Mouse (Mus musculus) midbrain, postnatal 0 days (tissue): ENCODE results near the gene Art4. TPM values are rescaled to one million over a fixed set of nuclear protein-coding genes. Genes with fewer than 3 reads are reported as not detected.

ENCODE experiments used
- ATAC-seq: fragments of 200-750 bp; cut with Nextera tagmentation; 2 replicates; pipeline ENCODE4 v1.8.0; 2017; ENCODE audit warnings: moderate number of reproducible peaks, mild to moderate bottlenecking, moderate TSS enrichment, moderate library complexity; ENCODE audit not compliant: low FRiP score
- DNase-seq: peaks from one replicate; pipeline ENCODE4 v3.0.0-alpha.2; 2015; ENCODE audit warnings: low spot score
- H3K27ac ChIP-seq: fragments of 300-500 bp; sonication (generic); 2 replicates; pipeline ENCODE4 v1.5.1; 2014; ENCODE audit warnings: low read depth, mild to moderate bottlenecking, low read length, mixed read lengths
- H3K27me3 ChIP-seq: fragments of 300-500 bp; sonication (generic); 2 replicates; pipeline ENCODE4 v1.6.1; 2014; ENCODE audit warnings: low read length, control low read depth, mixed read lengths; ENCODE audit not compliant: insufficient read depth
- H3K36me3 ChIP-seq: fragments of 300-500 bp; sonication (generic); 2 replicates; pipeline ENCODE4 v1.6.1; 2014; ENCODE audit warnings: low read length, control low read depth, mixed read lengths; ENCODE audit not compliant: insufficient read depth
- H3K4me1 ChIP-seq: fragments of 300-500 bp; sonication (generic); 2 replicates; pipeline ENCODE4 v1.6.1; 2014; ENCODE audit warnings: mild to moderate bottlenecking, control low read depth, antibody characterized with exemption, low read length, mixed read lengths; ENCODE audit not compliant: insufficient read depth
- H3K4me2 ChIP-seq: fragments of 300-500 bp; sonication (generic); 2 replicates; pipeline ENCODE4 v1.6.1; 2014; ENCODE audit warnings: low read depth, mild to moderate bottlenecking, low read length, mixed read lengths; ENCODE audit not compliant: poor library complexity, severe bottlenecking
- H3K4me3 ChIP-seq: fragments of 300-500 bp; sonication (generic); 2 replicates; pipeline ENCODE4 v1.5.1; 2014; ENCODE audit warnings: low read depth, mild to moderate bottlenecking, low read length, moderate library complexity
- H3K9ac ChIP-seq: fragments of 300-500 bp; sonication (generic); replicated peaks from 2 replicates; pipeline ENCODE4 v1.6.1; 2014; ENCODE audit warnings: mild to moderate bottlenecking, low read length, moderate library complexity, mixed read lengths; ENCODE audit not compliant: poor library complexity, severe bottlenecking
- H3K9me3 ChIP-seq: fragments of 300-500 bp; sonication (generic); 2 replicates; pipeline ENCODE4 v1.6.1; 2016; ENCODE audit warnings: low read length, control low read depth
- CTCF ChIP-seq: IDR thresholded peaks from 2 replicates; pipeline ENCODE4 v1.5.1; 2016; ENCODE audit warnings: antibody characterized with exemption, mild to moderate bottlenecking
- WGBS: fragments of 180-500 bp; shearing (Covaris S2); extraction: QIAGEN DNeasy Blood & Tissue Kit; methylation state at CpG from one replicate; pipeline ENCODE4 v1.1.7; 2014; 5-methylcytosine and 5-hydroxymethylcytosine counted together
- polyA plus RNA-seq: library from polyadenylated mRNA; unstranded; fragments of >200 nt; fragmentation: Nextera tagmentation; extraction: Ambion mirVana; gene quantifications from 2 replicates; pipeline ENCODE4 v1.2.1, GENCODE M21; 2015
- total RNA-seq: library from RNA; depleted of rRNA; stranded (reverse); fragments of >200 nt; gene quantifications from 2 replicates; pipeline ENCODE4 v1.2.3, GENCODE M21; 2014

Gene Art4
- total and polyA plus RNA-seq, 2 experiments from 2014 or later: 0.11 to 0.20 TPM

GRCm38 (mm10) chr6:136881678-136882077 lies 24.1 kb upstream of the Art4 start:
- Histone ChIP-seq H3K4me3 (no peak overlapping the region), H3K27ac (no peak overlapping the region), H3K9me3 (no peaks in the 10 kb centered on the region), H3K4me1 (no peaks in the 10 kb centered on the region), H3K4me2 (no peak overlapping the region), H3K36me3 (no peaks in the 10 kb centered on the region), H3K9ac (no peak overlapping the region), H3K27me3 (no peaks in the 10 kb centered on the region)
- DNase-seq (no peak), ATAC-seq (no peak)
- TF ChIP-seq CTCF: no peak
- WGBS: 79% methylated on average over 8 of the region's 8 CpGs

- 67% methylated on average over 9 of the region's 9 CpGs for WGBS
- no peaks in the 10 kb centered on the region for H3K4me1 ChIP-seq
- H3K27me3 ChIP-seq: no peaks in the 10 kb centered on the region
- ATAC-seq (no peak), DNase-seq (no peak)
- H3K27ac ChIP-seq: no peak within 1 kb of the TSS
- no peak within 1 kb of the TSS for H3K4me2 ChIP-seq
- TF ChIP-seq CTCF: no peak
- no peak within 1 kb of the TSS for H3K9ac ChIP-seq
- no peaks in the 10 kb centered on the region for H3K36me3 ChIP-seq
- no peak within 1 kb of the TSS for H3K4me3 ChIP-seq
- no peaks in the 10 kb centered on the region for H3K9me3 ChIP-seq
Measured at GRCm38 (mm10) chr6:136875670-136876069, 18.1 kb upstream of the Art4 start, which contains the start of gene Mgp. Mgp (minus strand) TSS chr6:136875823.

GRCm38 (mm10) chr6:136874599-136874998 lies 17.1 kb upstream of the Art4 start:
- no peaks in the 10 kb centered on the region for H3K36me3 ChIP-seq
- no peaks in the 10 kb centered on the region for H3K9me3 ChIP-seq
- no peak overlapping the region for H3K4me3 ChIP-seq
- H3K27me3 ChIP-seq: no peaks in the 10 kb centered on the region
- 33% methylated on average over 8 of the region's 8 CpGs for WGBS
- no peak overlapping the region for H3K9ac ChIP-seq
- no peak for TF ChIP-seq CTCF
- H3K27ac ChIP-seq: no peak overlapping the region
- ATAC-seq (no peak), DNase-seq (no peak)
- H3K4me2 ChIP-seq: no peak overlapping the region
- H3K4me1 ChIP-seq: no peaks in the 10 kb centered on the region

GRCm38 (mm10) chr6:136868921-136869320 lies 11.4 kb upstream of the Art4 start:
- 83% methylated on average over 5 of the region's 5 CpGs for WGBS
- DNase-seq (no peak), ATAC-seq (no peak)
- Histone ChIP-seq H3K4me2 (no peak overlapping the region), H3K27ac (no peak overlapping the region), H3K27me3 (no peaks in the 10 kb centered on the region), H3K9me3 (no peaks in the 10 kb centered on the region), H3K9ac (no peak overlapping the region), H3K4me1 (no peaks in the 10 kb centered on the region), H3K36me3 (no peaks in the 10 kb centered on the region), H3K4me3 (no peak overlapping the region)
- no peak for TF ChIP-seq CTCF

GRCm38 (mm10) chr6:136866150-136866549 lies 8.6 kb upstream of the Art4 start:
- no peaks in the 10 kb centered on the region for H3K27me3 ChIP-seq
- H3K9me3 ChIP-seq: no peaks in the 10 kb centered on the region
- H3K27ac ChIP-seq: no peak overlapping the region
- H3K4me2 ChIP-seq: no peak overlapping the region
- ATAC-seq (no peak), DNase-seq (no peak)
- H3K9ac ChIP-seq: no peak overlapping the region
- H3K4me3 ChIP-seq: no peak overlapping the region
- TF ChIP-seq CTCF: no peak
- 91% methylated on average over 4 of the region's 4 CpGs for WGBS
- no peaks in the 10 kb centered on the region for H3K4me1 ChIP-seq
- H3K36me3 ChIP-seq: no peaks in the 10 kb centered on the region

- Histone ChIP-seq H3K9ac (no peak overlapping the region), H3K4me2 (no peak overlapping the region), H3K4me3 (no peak overlapping the region), H3K4me1 (no peaks in the 10 kb centered on the region), H3K27ac (no peak overlapping the region), H3K36me3 (no peaks in the 10 kb centered on the region), H3K9me3 (no peaks in the 10 kb centered on the region), H3K27me3 (no peaks in the 10 kb centered on the region)
- ATAC-seq (no peak), DNase-seq (no peak)
- TF ChIP-seq CTCF: no peak
- WGBS: 92% methylated on average over 5 of the region's 5 CpGs
Measured at GRCm38 (mm10) chr6:136865360-136865759, 7.8 kb upstream of the Art4 start.
